Mouse (Mus musculus): ENCODE data around the gene Hoxb1. TPM values are rescaled to one million over a fixed set of nuclear protein-coding genes. Genes with fewer than 3 reads are reported as not detected.

Gene Hoxb1
- polyA plus RNA-seq, 1 experiment from 2014 or later, result not detected

DNA sequence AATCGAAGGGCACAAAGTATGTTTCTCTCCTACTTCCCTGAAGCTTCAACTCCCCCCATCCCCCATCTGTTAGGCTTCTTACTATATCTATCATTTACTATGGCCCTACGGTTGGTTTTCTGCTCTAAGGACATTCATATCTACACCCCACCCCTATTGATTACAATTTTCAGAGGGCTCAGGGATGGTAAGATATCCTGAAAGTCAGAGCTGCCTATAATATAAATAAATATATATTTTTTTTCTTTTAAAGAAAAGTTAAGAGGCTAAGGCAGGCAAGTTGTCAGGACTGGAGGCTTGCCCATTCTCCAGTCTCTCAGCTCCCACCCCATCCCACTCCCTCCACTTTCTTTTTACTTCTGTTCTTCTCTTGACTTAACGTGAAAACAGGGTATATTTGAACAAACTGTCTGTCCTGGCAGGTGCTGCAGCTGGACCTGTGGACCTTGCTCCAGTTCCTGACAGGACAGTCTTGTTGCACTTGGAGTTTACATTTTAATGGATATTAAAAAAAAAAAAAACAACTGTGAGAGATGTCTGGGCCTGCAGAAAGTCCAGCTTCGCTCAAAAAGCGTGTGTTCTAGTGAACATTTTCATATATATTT lies 18.5 kb upstream of the Hoxb1 start:
- Histone ChIP-seq H3K36me3 (ENCODE audit: control insufficient read depth, insufficient read depth, low read length) (no peaks in the 10 kb centered on the region), H3K4me3 (ENCODE audit: low read depth, low read length) (no peak overlapping the region), H3K4me2 (ENCODE audit: low read length) (no peak overlapping the region), H3K4me1 (ENCODE audit: control insufficient read depth, insufficient read depth, low read length) (peaks cover 3% of the 10 kb centered on the region), H3K27me3 (ENCODE audit: control insufficient read depth, insufficient read depth, low read depth, low read length) (peaks cover 86% of the 10 kb centered on the region), H3K27ac (ENCODE audit: low read length) (no peak overlapping the region), H3K9me3 (replicated peaks; ENCODE audit: control insufficient read depth, low read length, poor library complexity, severe bottlenecking) (0 out of 2 replicates have a peak, but pooled peaks cover 2% of the 10 kb centered on the region), H3K9ac (ENCODE audit: low read depth, low read length) (no peak overlapping the region)
- WGBS, result 5% methylated on average over 5 of the region's 5 CpGs
- no peak for ATAC-seq

DNA sequence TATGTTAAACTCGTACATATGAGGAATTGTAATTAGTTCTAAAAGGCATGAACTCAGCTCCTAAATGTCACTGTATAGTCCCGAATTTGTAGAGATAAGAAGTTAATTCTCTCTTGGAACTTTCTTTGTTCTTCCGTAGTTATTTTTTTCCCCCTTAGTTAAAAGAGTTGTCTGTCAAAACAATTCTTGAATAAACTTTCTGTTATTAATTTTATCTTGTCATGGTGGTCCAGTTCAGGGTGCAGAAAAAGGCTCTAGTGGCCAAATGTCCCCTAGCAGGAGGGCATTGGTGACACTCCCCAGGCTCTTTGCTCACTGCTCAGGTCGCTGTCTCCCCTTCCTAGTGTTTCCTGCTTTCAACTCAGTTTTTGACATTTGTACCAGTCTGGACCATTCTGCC lies 17.8 kb upstream of the Hoxb1 start:
- ATAC-seq, result no peak
- Histone ChIP-seq H3K4me1 (ENCODE audit: control insufficient read depth, insufficient read depth, low read length) (peaks cover 3% of the 10 kb centered on the region), H3K27me3 (ENCODE audit: control insufficient read depth, insufficient read depth, low read depth, low read length) (peaks cover 88% of the 10 kb centered on the region), H3K4me3 (ENCODE audit: low read depth, low read length) (no peak overlapping the region), H3K4me2 (ENCODE audit: low read length) (no peak overlapping the region), H3K9ac (ENCODE audit: low read depth, low read length) (no peak overlapping the region), H3K36me3 (ENCODE audit: control insufficient read depth, insufficient read depth, low read length) (no peaks in the 10 kb centered on the region), H3K9me3 (replicated peaks; ENCODE audit: control insufficient read depth, low read length, poor library complexity, severe bottlenecking) (0 out of 2 replicates have a peak, but pooled peaks cover 2% of the 10 kb centered on the region), H3K27ac (ENCODE audit: low read length) (no peak overlapping the region)
- 2% methylated on average over 4 of the region's 4 CpGs for WGBS

DNA sequence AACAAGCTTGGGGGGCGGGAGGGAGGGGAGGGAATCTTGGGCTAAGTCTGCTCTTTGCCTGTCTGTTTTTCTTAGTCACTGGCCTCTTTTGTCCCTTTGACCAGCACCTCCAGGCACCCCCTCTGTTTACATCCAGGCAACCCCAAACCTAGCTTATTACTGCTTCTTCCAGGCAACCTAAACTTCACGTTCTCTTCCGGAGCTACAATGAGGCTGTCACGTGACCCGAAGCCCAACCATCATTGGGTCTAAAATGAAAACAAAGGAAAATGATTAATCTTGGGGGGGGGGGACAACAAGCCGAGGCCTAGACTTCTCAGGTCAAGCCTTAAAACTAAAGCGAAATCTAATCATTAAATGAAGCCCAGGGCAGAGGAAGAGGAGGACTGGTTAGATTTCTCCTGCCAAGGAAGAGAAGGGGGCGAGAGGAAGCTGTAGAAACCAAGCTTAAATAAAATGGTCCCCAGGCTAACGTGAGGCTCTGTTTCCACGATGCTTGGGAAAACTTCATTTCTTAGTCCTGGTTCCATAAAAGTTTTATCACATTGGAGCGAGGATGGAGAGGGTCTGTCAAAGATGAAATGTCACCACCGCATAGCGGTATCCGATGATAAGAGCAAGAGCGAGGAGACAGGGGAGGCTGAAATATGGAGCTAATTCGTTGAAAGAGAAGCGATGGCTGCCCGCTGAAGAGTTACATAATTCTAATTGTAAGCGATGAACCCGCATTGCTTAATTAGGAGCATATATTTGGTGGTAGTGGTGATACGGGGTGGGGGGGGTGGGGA lies 17.2 kb upstream of the Hoxb1 start:
- no peak for ATAC-seq
- Histone ChIP-seq H3K27me3 (ENCODE audit: control insufficient read depth, insufficient read depth, low read depth, low read length) (peaks cover 87% of the 10 kb centered on the region), H3K4me1 (ENCODE audit: control insufficient read depth, insufficient read depth, low read length) (peaks cover 3% of the 10 kb centered on the region), H3K36me3 (ENCODE audit: control insufficient read depth, insufficient read depth, low read length) (no peaks in the 10 kb centered on the region), H3K4me2 (ENCODE audit: low read length) (no peak overlapping the region), H3K4me3 (ENCODE audit: low read depth, low read length) (no peak overlapping the region), H3K9me3 (replicated peaks; ENCODE audit: control insufficient read depth, low read length, poor library complexity, severe bottlenecking) (0 out of 2 replicates have a peak, but pooled peaks cover 2% of the 10 kb centered on the region), H3K9ac (ENCODE audit: low read depth, low read length) (no peak overlapping the region), H3K27ac (ENCODE audit: low read length) (no peak overlapping the region)
- WGBS, result 3% methylated on average over 21 of the region's 21 CpGs

DNA sequence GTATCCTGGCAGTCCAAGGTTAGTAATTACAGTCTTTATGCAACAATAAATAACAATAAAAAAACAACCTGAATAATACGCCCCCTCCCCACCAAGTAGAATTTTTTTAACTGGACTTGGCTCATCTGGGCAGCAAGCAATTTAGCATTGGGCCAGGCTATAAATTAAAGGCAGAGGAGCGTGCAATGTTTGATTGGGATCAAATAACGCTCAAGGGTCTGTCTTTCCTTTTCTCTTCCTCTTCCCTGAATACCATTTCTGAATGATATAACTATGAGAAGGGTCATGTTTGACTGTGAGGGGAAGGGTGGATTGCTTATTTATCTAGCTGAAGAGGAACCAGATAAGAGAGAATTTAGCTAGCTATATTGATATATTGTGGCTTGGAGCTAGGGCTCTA lies 16.6 kb upstream of the Hoxb1 start:
- no peak overlapping the region for H3K9ac ChIP-seq (ENCODE audit: low read depth, low read length)
- 8% methylated on average over 3 of the region's 3 CpGs for WGBS

DNA sequence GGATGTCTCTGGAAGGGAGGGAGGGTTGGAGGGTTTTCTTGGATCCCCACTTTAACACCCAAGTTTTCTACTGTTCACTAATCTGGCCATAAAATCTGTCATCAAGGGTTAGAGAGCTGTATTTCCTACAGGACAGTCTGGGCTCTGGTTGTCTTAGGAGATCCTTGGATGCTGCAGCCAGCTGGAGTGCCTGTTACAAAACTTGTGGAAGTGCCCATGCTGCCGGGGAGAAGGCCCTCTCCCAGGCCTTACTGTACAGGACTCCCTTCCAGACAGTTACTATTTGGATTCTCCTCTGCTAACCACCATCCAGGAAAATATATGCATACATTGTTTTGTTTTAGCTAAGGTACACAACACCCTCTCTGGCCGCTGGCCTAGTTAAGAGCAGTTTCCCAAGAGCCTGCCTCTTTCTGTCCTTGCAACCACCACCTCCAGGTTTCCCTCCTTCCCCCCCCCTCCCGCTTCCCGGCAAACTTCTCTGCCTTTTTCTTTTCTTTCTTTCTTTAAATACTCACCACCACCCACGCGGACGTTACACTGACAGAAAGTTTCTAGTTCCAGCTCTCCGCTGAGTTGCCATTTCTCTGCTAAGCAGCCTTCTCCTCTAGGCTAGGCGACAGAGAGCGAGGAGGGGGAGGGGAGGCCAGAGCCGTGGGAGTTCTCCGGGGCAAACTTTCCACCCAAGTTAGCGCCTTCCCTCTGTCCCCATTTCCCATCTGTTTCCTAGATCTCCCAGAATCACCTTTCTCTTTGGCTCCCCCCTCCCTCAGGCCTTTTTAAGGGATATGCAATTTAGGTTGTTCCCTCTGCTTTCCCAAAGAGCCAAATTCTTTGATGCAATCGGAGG lies 15.8 kb upstream of the Hoxb1 start:
- Histone ChIP-seq H3K36me3 (ENCODE audit: control insufficient read depth, insufficient read depth, low read length) (no peaks in the 10 kb centered on the region), H3K9me3 (replicated peaks; ENCODE audit: control insufficient read depth, low read length, poor library complexity, severe bottlenecking) (0 out of 2 replicates have a peak, but pooled peaks cover 2% of the 10 kb centered on the region), H3K9ac (ENCODE audit: low read depth, low read length) (no peak overlapping the region), H3K4me3 (ENCODE audit: low read depth, low read length) (no peak overlapping the region), H3K27ac (ENCODE audit: low read length) (no peak overlapping the region), H3K27me3 (ENCODE audit: control insufficient read depth, insufficient read depth, low read depth, low read length) (peaks cover 82% of the 10 kb centered on the region), H3K4me2 (ENCODE audit: low read length) (no peak overlapping the region), H3K4me1 (ENCODE audit: control insufficient read depth, insufficient read depth, low read length) (peaks cover 3% of the 10 kb centered on the region)
- WGBS, result 2% methylated on average over 14 of the region's 14 CpGs
- no peak for ATAC-seq

More for the DNA sequence above, 16.6 kb upstream of the Hoxb1 start:
- 0 out of 2 replicates have a peak, but pooled peaks cover 2% of the 10 kb centered on the region for H3K9me3 ChIP-seq (replicated peaks; ENCODE audit: control insufficient read depth, low read length, poor library complexity, severe bottlenecking)
- H3K27ac ChIP-seq (ENCODE audit: low read length), result no peak overlapping the region
- H3K27me3 ChIP-seq (ENCODE audit: control insufficient read depth, insufficient read depth, low read depth, low read length), result peaks cover 86% of the 10 kb centered on the region
- peaks cover 3% of the 10 kb centered on the region for H3K4me1 ChIP-seq (ENCODE audit: control insufficient read depth, insufficient read depth, low read length)
- H3K36me3 ChIP-seq (ENCODE audit: control insufficient read depth, insufficient read depth, low read length), result no peaks in the 10 kb centered on the region
- no peak overlapping the region for H3K4me3 ChIP-seq (ENCODE audit: low read depth, low read length)
- H3K4me2 ChIP-seq (ENCODE audit: low read length), result no peak overlapping the region
- no peak for ATAC-seq

DNA sequence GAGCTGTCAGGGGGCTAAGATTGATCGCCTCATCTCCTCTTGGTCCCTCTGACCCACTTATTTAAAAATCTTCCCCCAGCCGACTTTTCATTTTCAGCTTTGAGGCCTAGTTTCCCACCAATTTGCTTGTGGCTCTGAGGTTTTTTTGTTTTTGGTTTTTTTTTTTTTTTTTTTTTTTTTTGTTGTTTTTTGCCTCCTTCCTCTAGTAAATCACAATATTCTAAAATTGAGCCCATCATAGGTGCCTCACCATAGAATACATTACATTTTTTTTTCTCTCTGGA lies 15.3 kb upstream of the Hoxb1 start, which contains the start of gene Hoxb2:
Gene Hoxb2, plus strand, starts transcription at position 185 of the 284 bp plus-strand sequence.
- no peak within 1 kb of the TSS for H3K27ac ChIP-seq (ENCODE audit: low read length)
- H3K9me3 ChIP-seq (replicated peaks; ENCODE audit: control insufficient read depth, low read length, poor library complexity, severe bottlenecking), result 0 out of 2 replicates have a peak, but pooled peaks cover 2% of the 10 kb centered on the region
- peaks cover 2% of the 10 kb centered on the region for H3K4me1 ChIP-seq (ENCODE audit: control insufficient read depth, insufficient read depth, low read length)
- no peaks in the 10 kb centered on the region for H3K36me3 ChIP-seq (ENCODE audit: control insufficient read depth, insufficient read depth, low read length)
- H3K4me3 ChIP-seq (ENCODE audit: low read depth, low read length), result no peak within 1 kb of the TSS
- H3K9ac ChIP-seq (ENCODE audit: low read depth, low read length), result no peak within 1 kb of the TSS
- no peak for ATAC-seq
- WGBS, result 3% methylated on average over 2 of the region's 2 CpGs
- no peak within 1 kb of the TSS for H3K4me2 ChIP-seq (ENCODE audit: low read length)
- peaks cover 78% of the 10 kb centered on the region for H3K27me3 ChIP-seq (ENCODE audit: control insufficient read depth, insufficient read depth, low read depth, low read length)

DNA sequence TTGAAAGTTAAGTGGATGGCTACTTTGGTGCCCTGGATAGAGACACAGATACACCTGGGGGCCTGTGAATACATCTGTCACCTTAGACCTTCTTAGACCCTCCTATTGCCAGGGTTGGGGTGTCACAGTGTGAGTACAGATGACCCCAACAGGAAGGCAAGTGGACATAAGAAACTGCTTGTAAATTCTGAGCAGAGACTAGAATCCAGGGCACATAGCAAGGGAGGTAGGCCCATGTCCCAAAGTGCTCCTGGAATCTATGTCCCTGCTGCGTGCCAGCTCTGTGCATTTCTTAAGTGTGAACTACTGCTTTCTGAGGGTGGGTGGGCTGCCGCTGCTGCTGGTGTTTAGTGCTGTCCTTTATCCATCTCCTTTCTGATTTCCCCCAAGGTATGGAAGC lies 14.8 kb upstream of the Hoxb1 start:
- Histone ChIP-seq H3K9ac (ENCODE audit: low read depth, low read length) (no peak overlapping the region), H3K27ac (ENCODE audit: low read length) (no peak overlapping the region), H3K9me3 (replicated peaks; ENCODE audit: control insufficient read depth, low read length, poor library complexity, severe bottlenecking) (0 out of 2 replicates have a peak, but pooled peaks cover 2% of the 10 kb centered on the region), H3K4me2 (ENCODE audit: low read length) (no peak overlapping the region), H3K4me3 (ENCODE audit: low read depth, low read length) (no peak overlapping the region), H3K36me3 (ENCODE audit: control insufficient read depth, insufficient read depth, low read length) (no peaks in the 10 kb centered on the region), H3K27me3 (ENCODE audit: control insufficient read depth, insufficient read depth, low read depth, low read length) (peaks cover 76% of the 10 kb centered on the region), H3K4me1 (ENCODE audit: control insufficient read depth, insufficient read depth, low read length) (no peaks in the 10 kb centered on the region)
- no peak for ATAC-seq
- WGBS, result 4% methylated on average over 2 of the region's 2 CpGs

DNA sequence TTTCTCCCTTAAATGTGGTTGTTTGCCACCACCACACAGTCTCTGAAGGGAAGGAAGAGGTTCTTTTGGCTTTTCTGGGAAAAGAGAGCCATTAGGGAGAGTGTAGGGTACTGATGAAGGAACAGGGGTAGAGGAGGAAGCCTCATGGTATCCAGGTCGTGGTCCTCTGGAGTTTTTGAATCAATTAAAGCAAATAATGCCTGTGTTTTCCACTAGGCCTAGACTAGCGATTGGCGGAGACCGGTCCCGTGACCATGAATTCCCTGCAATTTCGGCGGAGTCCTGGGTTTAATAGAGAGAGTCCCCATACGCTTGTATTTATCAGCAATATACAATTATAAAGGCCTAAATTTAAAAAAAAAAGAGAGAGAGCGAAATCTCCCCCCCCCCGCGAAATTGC lies 14.2 kb upstream of the Hoxb1 start:
- Histone ChIP-seq H3K4me2 (ENCODE audit: low read length) (no peak overlapping the region), H3K4me3 (ENCODE audit: low read depth, low read length) (no peak overlapping the region)

More for the DNA sequence above, 14.2 kb upstream of the Hoxb1 start:
- Histone ChIP-seq H3K9ac (ENCODE audit: low read depth, low read length) (no peak overlapping the region), H3K4me1 (ENCODE audit: control insufficient read depth, insufficient read depth, low read length) (no peaks in the 10 kb centered on the region), H3K27ac (ENCODE audit: low read length) (no peak overlapping the region), H3K27me3 (ENCODE audit: control insufficient read depth, insufficient read depth, low read depth, low read length) (peaks cover 76% of the 10 kb centered on the region), H3K9me3 (replicated peaks; ENCODE audit: control insufficient read depth, low read length, poor library complexity, severe bottlenecking) (0 out of 2 replicates have a peak, but pooled peaks cover 2% of the 10 kb centered on the region), H3K36me3 (ENCODE audit: control insufficient read depth, insufficient read depth, low read length) (no peaks in the 10 kb centered on the region)
- 2% methylated on average over 11 of the region's 11 CpGs for WGBS
- ATAC-seq, result no peak
